Mouse (Mus musculus) kidney, postnatal 25 days (tissue): ENCODE results near the gene Magohb.
"Not testable (repeated sequence)": the region's sequence is repeated elsewhere in the genome, so short reads cannot be mapped to it uniquely, and the experiment has no call there.

ENCODE experiments used
- DNase-seq, 2 experiments: peaks; one replicate each; pipeline ENCODE4 v3.0.0; 2021; ENCODE audit warnings: mixed read lengths in 2 of 2

The Magohb gene

DNA sequence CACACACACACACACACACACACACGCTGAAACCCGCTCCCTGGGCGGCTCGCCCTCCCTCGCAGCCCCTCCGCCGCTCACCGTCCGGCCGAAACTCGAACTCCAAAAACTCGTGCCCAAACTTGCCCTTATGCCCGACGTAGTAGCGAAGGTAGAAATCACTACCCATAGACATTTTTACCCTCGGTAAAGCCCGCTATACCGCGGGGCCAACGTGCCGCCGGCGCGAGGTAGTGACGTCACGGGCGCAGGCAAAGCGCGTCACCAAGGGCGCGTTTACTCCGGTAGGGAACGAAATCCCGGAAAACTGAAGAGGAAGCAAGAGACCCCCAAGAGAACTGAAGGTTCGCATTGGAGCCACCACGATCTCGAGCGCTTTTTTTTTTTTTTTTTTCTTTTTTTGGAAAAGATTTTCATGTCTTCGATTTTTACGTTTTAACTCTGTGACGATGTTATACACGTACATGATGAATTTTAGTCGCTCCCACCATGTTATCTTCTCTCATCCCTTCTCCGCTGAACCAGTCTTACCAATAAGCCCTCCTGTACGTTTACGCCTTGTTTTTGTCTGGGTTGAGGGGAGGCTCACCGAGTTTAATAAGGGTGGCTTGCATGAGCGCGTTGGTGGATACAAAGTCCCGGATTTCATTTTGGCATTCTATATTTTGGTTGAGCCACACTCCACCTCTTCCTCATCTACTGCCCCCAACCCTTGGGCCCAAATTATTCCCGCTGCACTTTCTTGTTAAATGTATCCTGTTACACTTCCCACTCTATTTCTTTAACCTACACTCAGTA, at the start of gene Magohb:
Gene Magohb, minus strand, starts transcription at position 254 of the 798 bp plus-strand sequence.
- DNase-seq: peak; percentile 88 to 90

DNA sequence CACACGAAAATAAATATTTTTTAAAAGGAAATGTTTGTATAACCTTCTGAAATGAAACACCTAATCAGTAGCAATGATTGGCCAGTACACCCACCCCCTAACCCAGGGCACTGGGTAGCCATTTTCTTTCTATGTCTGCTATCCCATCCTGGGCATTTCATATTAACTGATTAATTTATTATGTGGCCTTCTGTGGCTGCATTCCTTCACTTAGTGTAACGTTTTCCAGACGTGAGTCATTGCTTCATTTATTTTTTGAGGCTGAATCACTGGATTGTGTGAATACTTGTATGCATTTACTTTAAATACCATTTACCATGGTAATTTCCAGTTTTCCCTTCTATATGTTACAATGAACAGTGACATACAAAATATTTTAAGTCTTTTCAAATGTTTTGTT, 47.0 kb upstream of the Magohb start:
- DNase-seq: no peak

DNA sequence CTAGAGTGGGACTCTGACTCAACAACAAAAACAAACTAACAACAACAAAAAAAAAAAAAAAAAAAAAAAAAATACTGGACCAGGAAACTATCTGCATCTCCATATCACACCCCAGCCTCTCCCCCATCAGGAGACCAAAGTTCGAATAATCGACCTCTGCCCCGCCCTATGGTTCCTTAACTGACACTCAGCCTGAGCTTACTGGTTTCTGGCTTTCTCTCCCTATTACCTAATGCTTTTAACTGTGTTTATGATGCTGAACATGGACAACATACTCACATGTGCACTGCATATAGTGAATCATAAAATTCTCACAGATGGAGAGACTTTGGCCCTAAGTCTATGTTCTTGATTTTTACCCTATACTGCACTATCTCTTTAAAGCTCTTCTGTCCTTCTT, 46.3 kb upstream of the Magohb start:
- DNase-seq: no peak

DNA sequence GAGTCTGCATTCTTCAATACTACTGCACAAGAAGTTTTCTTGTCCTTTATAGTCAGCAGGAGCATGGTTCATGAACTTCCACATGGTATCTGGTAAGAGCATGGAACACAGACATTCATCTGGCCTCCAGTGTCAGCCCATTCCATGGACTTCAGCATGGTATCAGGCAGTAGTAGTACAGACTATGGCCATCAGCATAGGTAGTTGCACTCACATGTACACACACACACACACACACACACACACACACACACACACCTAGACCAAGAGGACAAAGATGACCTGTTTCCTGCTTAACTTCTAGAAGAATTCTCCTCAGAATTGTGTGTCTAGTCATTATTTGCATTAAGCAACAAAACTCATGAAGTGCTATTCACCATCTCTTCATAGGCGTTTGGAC, 45.7 kb upstream of the Magohb start:
- DNase-seq: no peak

DNA sequence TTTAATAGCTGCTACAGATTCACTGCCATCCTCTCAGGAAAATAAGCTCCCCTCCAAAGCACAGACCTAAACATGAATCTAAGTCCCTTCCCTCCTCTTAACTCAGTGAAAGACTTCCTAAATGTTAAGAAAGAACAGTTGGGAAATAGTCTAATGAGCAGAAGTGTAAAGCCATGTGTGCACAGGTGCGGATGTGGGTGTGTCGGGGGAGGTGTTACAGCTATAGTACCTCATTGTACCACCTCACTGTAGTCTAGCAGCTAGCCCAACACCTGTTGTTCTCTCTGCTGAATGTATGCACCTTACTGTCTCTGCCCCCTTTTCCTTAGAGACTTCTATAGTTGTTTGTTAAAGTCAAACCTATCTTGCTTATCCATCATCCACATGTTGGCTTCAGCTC, 34.0 kb upstream of the Magohb start:
- DNase-seq: no peak

DNA sequence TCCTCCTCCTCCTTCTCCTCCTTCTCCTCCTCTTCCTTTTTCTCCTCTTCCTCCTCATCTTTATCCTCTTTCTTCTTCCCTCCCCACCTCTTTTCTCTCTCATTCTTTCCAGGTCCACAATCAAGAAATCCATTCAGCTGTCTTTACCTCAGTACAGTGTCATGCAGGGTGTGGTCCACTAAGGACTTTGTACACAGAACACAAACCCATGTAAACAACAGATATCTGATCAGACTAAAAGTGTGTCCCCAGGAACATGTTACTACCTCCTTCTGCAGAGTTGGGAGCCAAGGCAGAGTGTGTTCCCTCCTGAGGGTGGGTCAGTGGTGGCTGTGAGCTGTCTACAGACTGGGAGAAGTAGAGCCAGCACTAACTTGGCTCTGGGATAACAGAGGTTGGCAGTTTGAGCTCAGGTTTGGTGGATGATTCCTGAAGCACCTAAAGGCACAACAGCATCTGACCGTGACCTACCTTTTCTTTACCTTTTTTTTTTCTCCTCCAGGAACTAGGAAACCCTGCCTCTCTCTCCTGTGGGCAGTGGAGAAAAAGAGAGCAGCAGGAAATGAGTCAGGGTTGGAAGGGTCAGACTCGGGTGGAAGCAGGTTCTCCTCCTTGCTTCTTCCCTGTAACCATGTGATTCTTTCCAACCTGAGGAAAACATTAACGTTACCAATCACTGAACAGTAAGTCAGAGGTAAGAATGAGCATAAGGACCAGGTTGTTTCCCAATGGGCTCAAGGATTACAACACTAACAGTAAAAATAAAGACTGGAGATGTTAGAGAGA, 29.0 kb upstream of the Magohb start:
- no peak for DNase-seq

DNA sequence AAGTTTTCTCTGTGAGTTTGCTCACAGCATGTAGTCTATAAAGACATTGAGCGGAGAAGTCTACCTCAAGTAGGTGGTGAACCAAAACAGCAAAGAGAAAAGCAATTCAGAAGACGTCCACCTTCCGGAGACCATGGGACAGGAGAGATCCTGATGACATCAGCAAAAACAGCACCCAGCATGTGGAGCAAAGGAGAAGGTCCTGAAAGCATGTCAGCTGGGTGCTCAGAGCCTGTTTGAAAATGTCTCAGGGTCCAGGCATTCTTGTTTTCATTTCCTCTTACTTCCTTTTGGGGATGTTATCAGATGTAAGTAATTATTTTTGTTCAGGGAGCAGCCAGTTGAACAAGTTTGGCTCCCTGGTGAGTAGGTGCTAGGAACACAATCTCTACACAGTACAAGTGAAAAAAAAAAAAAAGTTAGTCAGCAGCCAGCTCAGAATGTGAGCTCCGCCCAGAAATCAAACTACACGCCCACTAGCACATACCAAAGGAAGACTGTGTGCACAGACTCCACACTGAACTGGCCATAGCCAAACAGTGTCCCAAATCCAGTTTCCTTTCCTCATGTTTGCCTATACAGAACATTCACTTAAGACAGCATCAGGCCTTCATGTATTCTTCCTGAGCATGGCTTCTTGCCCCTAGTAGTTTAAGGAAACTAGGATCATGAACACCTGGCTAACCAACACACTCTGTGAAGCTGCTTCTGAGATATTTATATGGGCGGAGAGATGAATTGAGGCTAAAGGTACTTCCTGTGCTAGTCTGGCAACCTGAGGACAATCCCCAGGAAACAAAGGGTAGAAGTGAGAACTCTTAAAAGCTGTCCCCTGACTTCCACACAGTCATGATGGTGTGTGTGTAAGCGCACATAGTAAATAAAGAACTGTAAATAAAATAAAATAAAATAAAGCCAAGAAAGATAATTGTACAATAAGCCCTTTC, 23.4 kb upstream of the Magohb start:
- DNase-seq: no peak

DNA sequence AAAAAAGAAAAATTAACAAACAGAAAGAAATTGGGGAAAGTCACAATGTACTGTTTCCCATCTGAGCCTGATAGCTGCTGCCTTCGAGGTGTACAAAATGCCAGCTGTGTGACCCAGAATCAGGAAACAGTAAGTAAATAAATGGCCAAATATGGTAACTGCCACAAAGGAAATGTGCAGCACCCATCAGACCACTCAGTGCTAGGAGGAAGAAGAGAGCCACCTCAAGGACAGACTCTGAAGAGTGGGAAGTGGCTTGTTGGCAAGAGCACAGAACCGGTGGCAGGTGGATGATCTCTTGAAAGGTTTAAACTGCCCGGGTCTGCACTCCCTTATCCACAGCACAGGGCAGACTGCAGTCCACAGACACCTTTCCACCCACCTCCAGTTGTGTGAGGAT, 15.0 kb upstream of the Magohb start:
- DNase-seq: no peak

DNA sequence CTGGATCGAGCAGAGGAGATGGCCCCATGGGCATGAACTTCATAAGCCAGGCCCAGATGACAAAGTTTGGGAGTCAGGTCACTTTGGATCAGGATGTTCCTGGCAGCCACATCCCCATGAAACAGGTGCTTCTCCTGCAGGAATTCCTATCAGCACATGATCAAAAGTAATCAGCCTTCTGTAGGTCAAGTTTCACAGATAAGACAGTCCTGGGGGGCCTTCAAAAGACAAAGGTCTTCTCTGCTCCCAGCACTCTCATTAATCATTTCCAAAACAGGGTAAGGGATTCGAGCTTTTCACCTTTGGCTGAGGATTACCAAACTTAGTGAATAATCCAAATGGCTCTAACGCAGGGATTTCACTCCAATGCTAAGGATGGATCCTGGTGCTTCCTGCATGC, 11.7 kb upstream of the Magohb start:
- no peak for DNase-seq

DNA sequence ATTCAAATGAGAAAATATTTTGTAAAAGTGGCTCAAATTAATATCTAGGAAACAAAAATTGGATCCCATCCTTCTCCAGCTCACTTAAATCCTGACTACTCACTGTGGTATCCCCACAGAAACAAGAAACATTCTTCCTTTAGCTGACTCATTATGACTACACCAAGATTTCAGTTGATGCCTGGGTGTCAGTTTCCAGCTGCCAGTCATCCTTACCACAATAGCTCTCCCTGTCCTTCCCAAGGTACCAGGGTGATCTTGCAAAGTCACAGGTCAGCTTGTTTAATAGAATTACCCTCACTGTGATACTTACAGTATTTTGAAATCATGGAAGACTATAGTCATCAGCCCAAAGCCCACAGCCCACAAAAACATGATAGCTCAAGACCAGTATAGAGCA, 5.5 kb upstream of the Magohb start:
- no peak for DNase-seq

DNA sequence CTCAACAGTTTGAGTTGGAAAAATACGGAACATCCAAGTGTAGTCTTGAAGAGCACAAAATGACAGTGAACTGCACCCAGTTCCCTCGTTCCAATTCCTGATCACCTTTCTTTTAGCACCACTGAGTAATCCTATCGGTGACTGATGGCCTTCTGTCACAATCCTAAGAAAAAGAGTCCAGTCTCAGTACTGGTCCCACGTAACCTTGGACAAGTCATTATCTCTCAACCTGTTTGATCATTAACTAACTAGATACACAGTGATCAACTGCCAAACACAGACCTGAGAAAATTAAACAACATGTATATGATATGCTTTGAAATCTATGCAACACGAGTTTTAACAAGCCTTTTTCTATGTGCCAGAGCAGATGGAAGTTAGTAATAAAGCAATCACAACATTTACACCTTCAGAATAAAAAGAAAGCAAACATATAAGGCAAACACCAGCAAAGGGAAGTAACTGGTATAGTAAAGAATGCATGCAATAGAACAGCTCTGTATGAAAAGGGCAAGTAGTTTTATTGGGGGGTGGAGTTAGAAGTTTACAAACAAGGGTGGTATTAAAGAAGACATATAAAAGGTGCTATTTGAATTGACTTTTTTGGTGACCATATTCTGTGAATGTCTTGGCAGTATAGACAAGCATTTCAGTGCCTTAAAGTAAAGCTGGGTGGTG, 1.5 kb upstream of the Magohb start:
- DNase-seq: no peak

DNA sequence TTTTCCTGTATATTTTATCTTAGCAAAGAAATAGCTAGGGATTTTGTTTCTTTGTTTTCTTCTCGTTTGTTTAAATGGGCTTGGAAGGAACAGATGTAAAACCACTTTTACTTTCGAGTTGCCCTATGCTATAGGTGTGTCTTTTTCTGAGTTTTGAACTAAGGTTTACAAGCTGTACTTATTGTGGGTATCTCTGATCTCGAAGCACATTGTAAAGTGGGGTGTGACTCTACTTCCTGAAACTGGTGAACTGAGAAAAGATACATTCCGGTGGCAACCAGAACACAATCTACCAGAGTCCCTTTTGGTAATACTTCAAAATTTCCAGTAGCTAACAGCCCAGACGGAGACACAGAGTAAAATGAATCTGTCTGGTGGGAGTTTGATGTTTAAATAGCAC, 872 bp upstream of the Magohb start:
- DNase-seq: no peak

DNA sequence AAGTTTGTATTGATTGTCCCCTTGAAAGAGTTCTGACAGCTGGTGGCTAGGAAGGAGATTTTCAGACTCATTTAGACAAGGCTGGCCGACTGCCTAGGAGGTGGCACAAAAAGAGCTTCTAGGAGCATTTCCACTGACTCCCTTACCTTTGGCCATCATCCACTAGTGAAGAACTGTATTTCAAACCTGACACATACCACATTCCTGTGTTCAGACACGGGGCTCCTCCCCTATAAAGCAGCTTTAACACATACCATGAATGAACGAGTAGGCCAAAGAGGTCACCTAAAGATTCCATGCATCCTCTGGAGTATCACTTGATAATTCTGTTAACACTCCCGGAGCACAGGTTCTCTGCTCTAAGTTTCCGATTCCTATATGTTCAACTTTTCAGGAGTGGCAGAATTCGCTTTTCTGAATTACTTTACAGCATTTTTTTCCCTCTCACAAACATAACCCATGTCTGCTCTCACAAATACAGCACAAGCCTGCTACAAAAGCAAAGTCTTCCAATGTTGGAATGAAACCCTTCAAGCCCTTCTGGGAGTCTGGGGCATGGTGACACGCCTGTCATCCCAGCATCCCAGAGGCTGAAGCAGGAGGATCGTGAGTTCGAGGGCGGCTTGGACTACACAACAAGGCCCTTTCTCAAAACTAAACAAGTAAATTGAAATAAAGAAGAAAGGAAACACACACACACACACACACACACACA, 611 bp downstream of the Magohb start:
- DNase-seq: peak; percentile 36 to 41

DNA sequence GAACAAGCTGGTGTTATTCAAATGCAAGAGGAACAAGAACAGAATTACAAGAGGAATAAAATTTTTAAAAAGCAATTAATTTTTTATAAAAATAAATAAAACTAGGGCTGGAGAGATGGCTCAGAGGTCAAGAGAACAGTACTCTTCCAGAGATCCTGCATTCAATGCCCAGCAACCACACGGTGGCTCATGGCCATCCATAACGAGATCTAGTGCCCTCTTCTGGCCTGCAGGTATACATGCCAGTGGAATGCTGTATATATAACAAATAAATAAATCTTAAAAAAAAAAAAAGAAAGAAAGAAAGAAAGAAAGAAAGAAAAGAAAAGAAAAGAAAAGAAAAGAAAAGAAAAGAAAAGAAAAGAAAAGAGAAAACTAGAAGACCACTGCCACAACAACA, 2.6 kb downstream of the Magohb start:
- peak; percentile 29 to 53 for DNase-seq

DNA sequence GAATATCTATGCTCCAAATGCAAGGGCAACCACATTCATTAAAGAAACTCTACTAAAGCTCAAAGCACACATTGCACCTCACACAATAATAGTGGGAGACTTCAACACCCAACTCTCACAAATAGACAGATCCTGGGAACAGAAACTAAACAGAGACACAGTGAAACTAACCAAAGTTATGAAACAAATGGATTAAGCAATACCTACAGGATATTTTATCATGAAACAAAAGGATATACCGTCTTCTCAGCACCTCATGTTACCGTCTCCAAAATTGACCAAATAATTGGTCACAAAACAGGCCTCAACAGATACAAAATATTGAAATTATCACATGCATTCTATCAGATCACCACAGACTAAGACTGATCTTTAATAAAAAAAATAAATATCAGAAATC, 14.9 kb downstream of the Magohb start:
- DNase-seq: not testable (repeated sequence)

DNA sequence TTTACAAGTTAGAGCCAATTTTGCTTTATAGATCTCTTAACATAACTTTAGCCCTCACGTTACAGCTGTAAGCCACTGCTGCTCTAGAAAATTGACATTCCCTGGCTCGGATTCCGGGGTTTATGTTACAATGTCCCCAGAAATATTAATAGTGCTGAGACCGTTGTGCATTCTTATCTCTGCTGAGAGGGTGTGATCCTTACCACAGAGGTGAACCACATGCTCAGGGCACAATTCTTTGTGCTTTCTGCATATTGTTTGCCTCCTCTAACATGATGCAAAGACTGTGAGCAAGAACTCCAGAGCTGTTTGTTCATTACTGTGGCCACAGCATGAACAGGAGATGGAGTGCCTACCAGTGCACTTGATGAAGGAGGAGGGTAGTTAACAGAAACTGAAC, 16.4 kb downstream of the Magohb start:
- no peak for DNase-seq

DNA sequence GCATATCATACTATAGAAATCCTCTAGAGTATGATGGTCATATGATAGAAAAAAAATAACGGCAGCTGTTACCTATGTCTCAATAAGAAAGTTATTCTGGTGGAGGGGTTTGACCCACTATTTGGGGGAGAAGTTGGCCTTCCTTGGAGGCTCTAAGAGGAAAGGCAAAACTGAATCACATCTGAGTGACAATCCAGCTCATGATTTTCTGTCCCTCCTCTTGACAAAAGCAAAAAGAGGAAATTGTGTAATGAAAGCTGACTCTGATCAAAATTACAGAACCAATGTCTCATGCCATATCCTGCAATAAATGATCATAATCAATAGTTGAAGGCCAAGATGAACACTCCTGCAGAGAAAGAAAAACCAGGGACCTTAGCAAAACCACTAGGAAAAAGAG, 20.7 kb downstream of the Magohb start:
- DNase-seq: no peak

DNA sequence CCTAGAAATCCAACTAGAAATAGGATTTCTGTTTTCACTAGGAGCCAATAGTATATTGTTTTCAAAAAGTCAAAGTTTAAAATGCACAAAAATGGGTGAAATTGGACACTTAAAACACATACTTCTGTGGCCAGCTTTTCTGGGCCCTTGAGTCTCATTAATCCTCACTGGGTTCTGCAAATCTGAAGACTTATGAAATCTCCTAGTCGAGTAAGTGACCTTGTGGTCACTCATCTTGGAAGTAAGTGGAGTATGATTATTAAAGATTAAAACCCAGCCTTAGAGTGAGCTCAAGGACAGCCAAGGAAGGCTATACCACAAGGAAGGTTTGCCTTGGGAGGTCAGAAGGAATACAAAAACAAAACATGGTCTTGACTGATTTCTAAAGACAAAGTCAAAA, 22.7 kb downstream of the Magohb start:
- no peak for DNase-seq

DNA sequence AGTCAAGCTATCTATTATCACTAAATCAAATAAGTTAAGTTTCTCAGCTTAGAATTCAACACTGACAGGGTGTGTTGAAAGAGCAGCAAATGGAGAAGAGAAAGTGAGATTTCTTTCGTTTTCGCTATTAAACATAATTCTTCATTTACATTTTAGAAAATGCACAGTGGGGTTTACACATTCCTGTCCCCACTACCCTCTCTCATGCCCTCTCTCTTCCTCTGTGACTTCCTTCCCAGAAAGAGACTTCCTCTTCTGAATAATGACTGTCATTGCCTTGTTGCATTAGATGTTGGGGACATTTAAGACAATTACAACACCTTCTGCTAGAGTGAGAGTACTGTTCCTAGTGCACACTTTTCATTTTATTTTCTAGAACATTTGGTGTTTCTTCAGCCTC, 23.4 kb downstream of the Magohb start:
- DNase-seq: no peak

DNA sequence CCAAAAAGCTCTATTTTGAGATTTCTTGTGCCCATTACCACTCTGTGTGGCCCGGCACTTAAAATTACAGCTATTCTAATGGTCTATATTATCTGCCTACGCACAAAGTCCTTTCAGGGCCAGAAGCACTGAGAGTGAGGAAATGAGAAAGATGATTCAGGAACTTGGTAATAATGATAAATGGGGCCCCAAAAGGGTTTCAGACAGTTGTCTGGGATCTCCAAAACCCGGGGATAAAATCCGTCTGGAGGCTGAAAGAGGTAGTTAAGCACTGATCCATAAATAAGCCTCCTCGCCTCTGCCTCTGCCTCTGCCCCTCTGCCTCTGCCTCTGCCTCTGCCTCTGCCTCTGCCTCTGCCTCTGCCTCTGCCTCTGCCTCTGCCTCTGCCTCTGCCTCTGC, 28.9 kb downstream of the Magohb start:
- DNase-seq: no peak

DNA sequence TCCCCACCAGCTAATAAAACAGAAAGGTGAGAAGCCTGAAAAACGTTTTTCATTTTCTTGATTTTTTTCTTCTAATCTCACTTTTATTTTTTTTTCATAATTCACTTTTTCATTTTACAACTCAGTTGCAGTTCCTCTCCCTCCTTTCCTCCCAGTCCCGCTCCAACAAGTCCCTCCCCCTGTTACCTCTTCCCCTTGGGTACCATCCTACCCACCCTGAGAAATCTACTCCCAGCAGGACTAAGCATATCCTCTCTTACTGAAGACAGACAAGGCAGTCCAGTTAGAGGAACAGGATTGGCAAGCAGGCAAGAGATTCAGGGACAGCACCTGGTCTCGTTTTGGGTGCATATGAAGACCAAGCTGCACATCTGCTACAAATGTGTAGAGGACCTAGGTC, 30.3 kb downstream of the Magohb start:
- DNase-seq: no peak

DNA sequence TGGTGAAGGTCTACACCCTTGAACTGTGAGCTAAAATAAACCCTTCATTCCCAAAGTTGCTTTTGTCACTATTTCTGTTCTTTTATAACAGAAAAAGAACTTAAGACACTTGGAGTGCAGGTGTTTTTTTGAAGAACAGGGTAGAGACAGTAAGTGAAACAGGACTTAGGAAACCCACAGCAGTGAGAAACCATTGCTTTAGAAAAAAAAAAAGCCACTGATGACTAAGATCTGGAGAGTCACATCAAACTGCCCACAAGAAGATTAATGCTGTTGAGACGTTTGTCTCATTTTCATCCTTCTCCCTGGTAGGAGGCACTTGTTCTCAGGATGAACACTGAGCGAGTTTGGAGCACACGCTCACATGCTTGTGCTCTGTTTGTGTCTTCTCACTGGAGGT, 31.0 kb downstream of the Magohb start:
- no peak for DNase-seq
